Mouse (Mus musculus) cerebellum, adult 18-20 months (tissue): ENCODE data around the gene Gnaq.
"Not testable (repeated sequence)": the region's sequence is repeated elsewhere in the genome, so short reads cannot be mapped to it uniquely, and the experiment has no call there.

Experiments used
- DNase-seq, 2 experiments: peaks; one replicate each; pipeline ENCODE4 v3.0.0; 2021

Gnaq gene

GRCm38 (mm10) chr19:16149094-16149493 lies 16.5 kb downstream of the Gnaq start:
- no peak for DNase-seq

- no peak for DNase-seq
Observed at GRCm38 (mm10) chr19:16150328-16150727, 17.7 kb downstream of the Gnaq start.

DNA sequence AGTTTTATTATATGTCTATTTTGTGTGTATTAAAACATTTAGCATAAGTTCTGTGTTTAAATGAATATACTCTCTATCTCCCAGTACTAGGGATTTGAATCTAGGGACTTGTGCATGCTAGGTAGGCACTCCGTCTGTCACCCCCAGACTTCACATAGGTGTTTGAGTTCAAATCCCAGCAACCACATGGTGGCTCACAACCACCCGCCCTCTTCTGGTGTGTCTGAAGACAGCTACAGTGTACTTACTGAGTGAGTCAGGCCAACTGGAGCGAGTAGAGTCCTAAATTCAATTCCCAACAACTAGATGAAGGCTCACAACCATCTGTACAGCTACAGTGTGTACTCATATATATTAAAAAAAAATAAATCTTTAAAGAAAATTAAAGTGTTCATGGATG lies 21.2 kb downstream of the Gnaq start:
- no peak for DNase-seq

DNA sequence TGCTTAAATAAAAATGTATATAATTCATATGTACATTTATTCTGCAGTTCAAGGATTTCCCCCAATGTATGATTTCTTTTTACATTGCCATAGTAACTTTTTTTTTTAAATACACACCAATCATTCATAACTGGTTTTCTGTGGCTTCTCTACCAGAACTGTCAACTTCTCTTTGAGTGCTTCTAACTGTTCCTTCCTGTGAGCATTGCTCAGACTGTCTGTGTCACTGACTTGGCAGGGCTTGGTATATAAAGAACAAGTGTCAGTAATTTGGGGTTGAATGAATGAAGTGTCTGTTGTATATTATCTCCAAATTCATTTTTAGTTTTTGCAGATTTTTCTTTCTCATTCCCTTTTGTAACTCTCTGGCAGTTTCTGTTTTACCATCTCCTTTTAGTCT lies 21.8 kb downstream of the Gnaq start:
- DNase-seq: no peak

GRCm38 (mm10) chr19:16157120-16157519 lies 24.5 kb downstream of the Gnaq start:
- no peak for DNase-seq

GRCm38 (mm10) chr19:16160759-16161158 lies 28.1 kb downstream of the Gnaq start:
- no peak for DNase-seq

- DNase-seq: no peak
Observed at GRCm38 (mm10) chr19:16161222-16161621, 28.6 kb downstream of the Gnaq start.

DNA sequence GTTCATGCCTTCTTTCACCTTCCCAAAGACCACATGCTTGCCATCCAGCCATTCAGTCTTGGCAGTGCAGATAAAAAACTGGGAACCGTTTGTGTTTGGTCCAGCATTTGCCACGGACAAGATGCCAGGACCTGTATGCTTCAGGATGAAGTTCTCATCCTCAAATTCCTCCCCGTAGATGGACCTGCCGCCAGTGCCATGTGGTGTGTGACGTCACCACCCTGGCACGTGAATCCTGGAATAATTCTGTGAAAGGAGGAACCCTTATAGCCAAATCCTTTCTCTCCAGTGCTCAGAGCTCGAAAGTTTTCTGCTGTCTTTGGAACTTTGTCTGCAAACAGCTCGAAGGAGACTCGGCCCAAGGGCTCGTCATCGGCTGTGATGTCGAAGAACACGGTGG lies 31.8 kb downstream of the Gnaq start:
- DNase-seq: not testable (repeated sequence)

DNA sequence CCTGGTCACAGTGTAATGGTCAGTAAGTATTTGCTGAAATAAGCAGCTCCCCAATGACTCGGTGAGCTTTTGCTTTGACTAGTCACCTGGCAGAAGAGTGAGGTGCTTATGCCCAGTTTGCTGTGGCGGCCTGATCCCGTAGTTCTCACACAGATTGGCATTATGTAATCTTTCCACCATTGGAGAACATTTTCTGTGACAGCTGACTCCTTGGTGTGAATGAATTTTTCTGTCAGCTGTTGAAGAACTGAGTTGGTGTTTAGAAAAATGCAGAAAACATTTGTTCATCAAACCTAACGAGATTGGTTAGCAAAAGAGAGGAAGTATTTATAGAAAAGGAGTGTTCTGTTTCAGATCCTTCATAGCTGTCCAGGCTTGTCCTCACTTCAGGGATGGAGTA lies 34.6 kb downstream of the Gnaq start:
- peak; percentile 70 to 80 for DNase-seq

- DNase-seq: no peak
Observed at GRCm38 (mm10) chr19:16168192-16168591, 35.6 kb downstream of the Gnaq start.

DNA sequence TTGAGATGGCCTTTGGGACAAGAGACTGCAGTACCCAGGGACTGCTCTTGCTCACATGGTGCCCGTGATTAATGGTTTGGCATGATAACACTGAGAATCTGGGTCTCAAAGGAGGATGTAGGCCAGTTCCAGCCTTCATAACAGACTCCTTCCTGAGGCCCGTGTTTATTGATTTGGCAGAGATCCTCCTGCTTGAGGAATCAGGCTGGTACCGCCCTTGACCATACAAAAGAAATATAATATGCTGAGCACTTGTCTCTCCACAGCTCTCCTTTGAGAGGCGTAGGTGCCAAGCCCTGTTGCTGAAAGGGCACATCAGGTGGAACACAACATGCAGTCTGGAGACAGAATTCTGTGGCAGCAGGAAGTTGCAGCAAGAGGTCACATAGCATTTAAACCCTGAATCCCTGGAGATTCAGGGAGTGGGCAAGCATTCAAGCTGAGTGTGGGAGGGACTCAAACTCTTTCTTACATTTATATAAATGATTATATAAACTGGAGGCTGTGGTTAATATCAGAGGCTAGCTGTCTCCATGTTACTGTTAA lies 36.1 kb downstream of the Gnaq start:
- DNase-seq: peak; percentile 40 to 46

DNA sequence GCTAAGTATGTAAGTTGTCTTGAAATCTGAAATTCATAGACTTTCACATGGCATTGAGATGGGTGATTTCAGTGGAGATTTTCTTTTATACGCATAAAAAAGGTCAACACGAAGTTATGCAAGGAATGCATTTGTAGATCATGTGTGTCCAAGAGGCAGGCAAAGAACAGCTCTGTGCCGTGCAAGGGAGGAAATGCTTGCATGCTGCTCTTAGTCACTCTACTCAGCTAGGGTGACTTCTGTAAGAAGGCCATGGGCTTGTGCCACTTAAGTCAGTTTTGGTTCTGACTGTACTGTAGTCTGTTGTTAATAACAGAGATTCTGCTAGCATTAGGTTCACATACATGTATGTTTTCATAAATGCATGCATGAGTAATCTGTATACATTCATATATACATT lies 38.1 kb downstream of the Gnaq start:
- no peak for DNase-seq

DNA sequence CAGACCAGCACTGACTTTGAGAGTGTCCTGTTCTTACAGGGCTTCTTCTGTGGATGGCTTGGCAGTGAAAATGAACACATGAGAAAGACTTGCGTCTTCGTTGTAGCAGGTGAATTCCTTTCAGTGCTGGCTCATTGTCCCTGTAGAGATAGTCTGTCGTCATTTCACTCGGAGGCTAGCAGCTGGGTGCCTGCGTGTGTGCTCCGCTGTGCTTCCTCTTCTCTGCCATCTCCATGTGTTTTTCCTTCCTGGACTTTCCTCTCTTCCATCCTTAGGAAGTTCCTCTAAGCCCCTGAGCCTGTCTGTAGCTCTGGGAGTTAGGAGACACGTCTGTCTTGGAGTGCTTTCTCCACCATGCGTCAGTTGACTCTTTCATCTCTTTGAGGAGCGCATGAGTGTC lies 41.1 kb downstream of the Gnaq start:
- DNase-seq: no peak

DNA sequence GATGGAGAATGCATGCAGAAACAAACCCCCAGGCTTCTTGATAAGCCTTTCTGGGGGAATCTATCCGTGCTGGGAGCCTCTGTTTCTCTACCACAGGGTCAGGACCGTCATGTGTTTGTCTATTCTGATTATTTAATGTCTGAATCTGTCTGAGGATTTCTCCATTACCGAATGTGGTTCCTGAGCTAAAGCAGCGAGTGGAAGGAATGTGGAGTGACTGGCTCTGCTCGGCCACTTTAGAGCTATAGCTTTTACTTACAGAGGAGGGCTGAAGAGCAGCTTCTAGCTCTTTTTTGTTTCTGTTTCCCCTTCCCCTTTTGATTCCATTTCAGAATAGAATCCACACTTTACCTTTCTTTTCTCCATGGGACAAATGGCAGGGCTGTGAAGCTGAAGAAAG lies 43.8 kb downstream of the Gnaq start:
- DNase-seq: no peak

DNA sequence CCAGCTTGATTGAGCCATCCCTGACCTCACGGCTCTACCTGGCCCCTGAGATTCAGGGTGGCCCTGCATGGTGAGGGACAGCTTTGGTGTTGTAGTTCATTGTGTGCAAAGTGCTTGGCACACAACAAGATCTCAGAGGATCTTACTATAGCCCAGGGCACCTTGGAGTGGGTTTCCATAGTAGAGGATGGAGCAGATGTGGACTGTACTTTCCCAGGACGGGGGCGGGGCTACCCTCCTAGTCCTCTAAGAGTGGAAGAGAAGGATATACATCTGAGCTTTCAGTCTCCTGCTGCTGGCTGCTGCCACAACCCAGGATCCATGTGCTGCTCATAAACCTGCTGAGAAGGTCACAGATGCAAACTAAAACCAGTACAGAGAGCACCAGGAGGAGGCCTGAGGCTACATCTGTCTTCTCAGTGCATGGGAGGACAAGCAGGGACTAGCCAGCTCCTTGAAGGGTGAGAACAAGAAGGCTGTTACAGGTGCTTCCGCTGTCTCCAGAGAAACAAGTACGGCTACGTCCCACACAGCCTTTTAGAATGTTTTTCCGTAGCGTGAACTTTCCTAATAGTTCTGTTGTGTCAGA lies 44.6 kb downstream of the Gnaq start:
- DNase-seq: no peak

DNA sequence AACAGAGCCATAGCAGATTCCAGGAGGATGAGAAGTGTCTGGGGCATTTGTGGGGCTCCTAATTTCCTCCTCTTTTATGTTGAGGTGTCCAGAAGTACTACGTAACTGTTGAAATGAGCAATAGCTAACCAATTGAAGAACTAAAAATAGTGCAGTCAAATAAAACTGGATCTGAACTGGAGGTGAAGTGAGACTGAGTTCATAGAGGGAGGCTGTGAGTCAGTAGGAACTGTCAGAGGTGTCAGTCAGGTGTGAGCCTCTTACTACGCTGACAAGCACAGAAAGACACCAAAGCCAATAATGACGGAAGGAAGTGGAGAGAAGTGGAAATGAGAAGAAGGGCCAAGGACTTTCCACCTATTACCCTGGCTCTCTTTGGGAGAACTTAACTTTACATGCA lies 48.6 kb downstream of the Gnaq start:
- DNase-seq: no peak

GRCm38 (mm10) chr19:16181852-16182475 lies 49.3 kb downstream of the Gnaq start:
- no peak for DNase-seq

DNA sequence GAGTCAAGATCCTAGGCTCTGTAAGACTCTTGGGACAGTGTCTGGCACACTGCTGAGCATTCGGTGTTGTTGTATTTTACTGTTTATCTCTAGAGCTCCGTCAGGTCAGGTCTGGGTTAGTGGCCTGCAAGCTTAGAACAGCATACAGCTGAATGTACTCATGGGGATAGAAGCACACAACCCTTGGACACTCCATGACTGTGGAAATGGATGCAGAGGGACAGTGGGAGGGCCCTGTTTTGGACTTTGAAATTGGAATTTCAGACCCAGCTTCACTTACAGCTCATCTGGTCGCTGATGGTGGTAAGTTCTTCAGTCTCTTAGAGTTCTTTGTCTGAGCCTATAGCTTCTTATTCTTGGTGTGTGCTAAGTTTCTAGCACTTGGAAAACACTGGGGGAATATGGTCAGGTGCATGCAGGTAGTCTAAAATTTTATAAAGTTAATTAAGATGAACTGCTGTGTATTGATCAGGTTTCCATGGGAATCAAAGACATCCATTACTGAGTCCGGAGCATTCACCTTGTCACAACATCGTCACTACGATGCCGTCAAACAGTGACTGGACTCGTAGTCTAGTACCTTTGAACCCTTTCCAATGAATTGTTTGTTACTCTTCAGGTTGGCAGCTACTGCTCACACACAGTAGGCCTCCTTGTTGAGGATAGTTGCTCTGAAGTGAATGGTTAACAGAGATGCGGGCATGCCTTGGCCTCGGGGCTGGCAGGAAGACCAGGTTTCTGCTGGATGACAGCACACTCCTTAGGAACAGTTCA lies 51.1 kb downstream of the Gnaq start:
- no peak for DNase-seq

DNA sequence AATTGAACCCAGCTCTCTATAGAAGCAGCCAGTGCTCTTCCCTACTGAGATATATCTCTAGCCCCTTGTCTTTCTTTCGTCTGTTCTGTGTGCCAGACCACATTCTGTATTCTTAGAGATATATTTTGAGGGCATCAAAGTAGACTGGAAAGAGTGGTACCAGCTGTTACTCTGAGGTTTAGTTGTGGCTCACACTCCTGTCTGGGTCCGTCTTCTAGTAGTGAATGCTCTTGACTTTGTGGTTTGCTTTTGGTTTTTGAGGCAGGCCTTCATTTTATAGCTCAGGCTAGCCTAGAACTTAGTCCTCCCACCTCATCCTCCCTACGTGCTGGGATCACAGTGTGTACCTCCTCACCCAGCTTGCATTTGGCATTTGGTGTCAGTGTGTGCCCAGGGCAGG lies 54.4 kb downstream of the Gnaq start:
- DNase-seq: no peak

GRCm38 (mm10) chr19:16187952-16188351 lies 55.3 kb downstream of the Gnaq start:
- DNase-seq: no peak

DNA sequence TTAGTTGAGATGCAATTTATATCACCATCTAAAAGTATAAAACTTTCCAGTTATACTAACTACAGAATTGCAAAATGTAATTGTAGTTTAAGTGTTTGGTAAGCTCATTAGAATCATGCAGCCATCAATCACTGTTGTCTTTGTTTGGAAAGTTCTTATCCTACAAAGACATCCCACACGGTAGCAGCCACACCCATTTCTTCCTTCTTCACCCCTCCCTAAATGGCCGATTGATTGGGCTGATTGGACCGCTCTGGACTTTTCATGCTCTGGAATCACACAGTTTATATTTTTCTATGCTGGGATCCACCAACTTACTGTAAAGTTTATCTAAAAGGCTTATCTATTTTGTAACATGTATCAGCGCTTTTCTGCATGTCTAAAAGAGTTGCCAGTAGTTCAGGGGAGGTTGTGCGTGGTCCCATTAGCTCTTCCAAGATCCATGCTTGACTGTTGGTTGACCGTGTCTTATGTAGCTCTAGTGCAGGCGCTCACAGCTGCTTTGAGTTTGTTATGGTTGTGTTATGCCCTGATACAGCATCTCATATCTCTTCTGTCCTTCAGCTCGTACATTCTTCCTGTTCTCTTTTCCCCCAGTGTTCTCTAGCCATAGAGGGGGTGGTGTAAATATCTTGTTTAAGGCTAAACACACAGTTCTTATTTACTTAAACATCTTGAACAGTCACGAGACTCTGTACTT lies 56.6 kb downstream of the Gnaq start:
- no peak for DNase-seq

DNA sequence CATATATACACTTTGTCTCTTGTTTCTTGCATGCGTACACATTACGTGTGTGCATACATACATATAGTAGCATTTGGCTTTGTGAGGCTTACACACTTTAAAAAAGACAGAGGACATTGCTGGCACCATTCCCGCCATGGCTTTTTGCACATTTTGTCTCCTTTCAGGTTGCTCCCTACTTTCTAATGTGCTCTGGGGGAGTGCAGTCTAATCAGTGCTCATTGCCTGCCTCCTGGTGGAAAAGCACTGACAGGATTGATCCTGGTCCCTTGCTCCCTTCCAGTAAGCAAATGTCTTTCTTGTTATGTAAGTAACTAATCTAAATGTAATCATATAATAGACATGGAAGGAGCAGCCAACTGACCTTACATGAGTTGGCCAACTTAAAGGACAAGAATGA lies 65.5 kb downstream of the Gnaq start:
- peak; percentile 28 to 30 for DNase-seq

GRCm38 (mm10) chr19:16201356-16201755 lies 68.7 kb downstream of the Gnaq start:
- DNase-seq: no peak
